Mouse (Mus musculus): ENCODE measurements around the gene Sik3. TPM values are rescaled to one million over a fixed set of nuclear protein-coding genes. Genes with fewer than 3 reads are reported as not detected.

Sik3 gene
- polyA plus RNA-seq, 1 experiment, result 29.4 TPM

DNA sequence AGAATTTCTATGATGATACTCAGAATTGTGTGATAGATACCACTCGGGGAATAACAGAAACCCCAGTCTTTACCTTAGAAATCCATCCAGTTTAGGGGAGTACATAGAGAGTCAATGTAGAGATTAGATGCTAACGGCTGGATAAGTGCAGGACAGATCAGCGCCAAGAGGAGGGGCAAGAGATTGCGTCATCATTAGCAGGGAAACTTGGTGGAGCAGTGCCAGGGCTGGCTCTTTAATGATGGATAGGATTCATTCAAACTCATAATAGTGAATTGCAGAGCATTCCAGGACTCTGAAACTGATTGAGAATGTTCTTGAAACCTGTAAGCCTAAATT is 27.4 kb upstream of the Sik3 start:
- Histone ChIP-seq H3K79me2 (ENCODE audit: control insufficient read depth, insufficient read depth) (peaks cover 49% of the 10 kb centered on the region), H3K4me3 (peak overlapping the region; percentile 83), H3ac (ENCODE audit: control insufficient read depth, insufficient read length) (peak overlapping the region; percentile 68), H3K36me3 (ENCODE audit: control insufficient read depth, insufficient read depth) (no peaks in the 10 kb centered on the region), H3K4me2 (ENCODE audit: low read depth) (peak overlapping the region; percentile 91), H3K27me3 (ENCODE audit: control insufficient read depth, insufficient read depth, insufficient read length) (no peaks in the 10 kb centered on the region)
- TF ChIP-seq CEBPB (IDR thresholded peaks at IDR 0.05; ENCODE audit: insufficient read depth, poor library complexity, severe bottlenecking) (peak; percentile 96), SRF (IDR thresholded peaks at IDR 0.05; ENCODE audit: control insufficient read depth, insufficient read length, low read depth) (no peak), MYOG (IDR thresholded peaks at IDR 0.05; ENCODE audit: control insufficient read depth in 1 of 3, insufficient read depth in 1 of 3, insufficient read length in 2 of 3, low read depth in 2 of 3) (no peak)

DNA sequence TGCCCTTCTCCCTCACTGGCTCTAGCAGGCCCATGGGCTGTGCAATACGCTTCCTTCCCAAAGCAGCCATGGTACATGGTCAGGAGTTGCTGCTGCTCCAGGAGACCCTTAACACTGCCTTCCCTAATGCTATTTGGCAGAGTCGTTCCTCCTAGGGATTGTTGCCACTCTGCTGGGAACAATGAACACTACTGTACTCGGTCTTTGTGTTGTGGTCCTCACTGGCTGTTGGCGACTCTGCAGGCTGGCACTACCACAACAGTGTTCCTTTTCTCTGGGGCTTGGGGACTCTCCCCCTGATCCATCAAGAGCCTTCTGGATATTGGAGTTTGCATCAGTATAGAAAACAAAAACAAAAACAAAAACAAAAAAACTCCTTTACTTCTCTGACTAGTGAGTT is 13.6 kb upstream of the Sik3 start:
- H3K4me3 ChIP-seq, result no peak overlapping the region
- peaks cover 20% of the 10 kb centered on the region for H3K27me3 ChIP-seq (ENCODE audit: control insufficient read depth, insufficient read depth, insufficient read length)
- no peak for TF ChIP-seq POLR2AphosphoS2 (IDR thresholded peaks at IDR 0.05; ENCODE audit: insufficient read length, low read depth)
- TF ChIP-seq USF1 (IDR thresholded peaks at IDR 0.05; ENCODE audit: low read depth), result no peak
- no peak for TF ChIP-seq POLR2A (IDR thresholded peaks at IDR 0.05; ENCODE audit: insufficient read length, low read depth)
- TF ChIP-seq REST (IDR thresholded peaks at IDR 0.05; ENCODE audit: insufficient read depth, insufficient read length), result no peak
- no peak for TF ChIP-seq MYOD1 (IDR thresholded peaks at IDR 0.05; ENCODE audit: control insufficient read depth in 1 of 3, insufficient read length in 2 of 3, low read depth in 2 of 3)
- no peak for TF ChIP-seq MAX (IDR thresholded peaks at IDR 0.05; ENCODE audit: low read depth)
- no peak for TF ChIP-seq MYOG (IDR thresholded peaks at IDR 0.05; ENCODE audit: control insufficient read depth in 1 of 3, insufficient read depth in 1 of 3, insufficient read length in 2 of 3, low read depth in 2 of 3)
- TF ChIP-seq SRF (IDR thresholded peaks at IDR 0.05; ENCODE audit: control insufficient read depth, insufficient read length, low read depth), result no peak
- no peak for TF ChIP-seq TCF3 (IDR thresholded peaks at IDR 0.05; ENCODE audit: insufficient read length, low read depth)
- no peak for TF ChIP-seq TCF12 (IDR thresholded peaks at IDR 0.05; ENCODE audit: insufficient read depth, poor library complexity, severe bottlenecking)
- no peak for TF ChIP-seq CEBPB (IDR thresholded peaks at IDR 0.05; ENCODE audit: insufficient read depth, poor library complexity, severe bottlenecking)
- no peak for TF ChIP-seq E2F4 (IDR thresholded peaks at IDR 0.05; ENCODE audit: insufficient read depth)
- H3K79me2 ChIP-seq (ENCODE audit: control insufficient read depth, insufficient read depth), result no peaks in the 10 kb centered on the region
- H3K4me2 ChIP-seq (ENCODE audit: low read depth), result no peak overlapping the region
- no peaks in the 10 kb centered on the region for H3K36me3 ChIP-seq (ENCODE audit: control insufficient read depth, insufficient read depth)
- H3ac ChIP-seq (ENCODE audit: control insufficient read depth, insufficient read length), result no peak overlapping the region

DNA sequence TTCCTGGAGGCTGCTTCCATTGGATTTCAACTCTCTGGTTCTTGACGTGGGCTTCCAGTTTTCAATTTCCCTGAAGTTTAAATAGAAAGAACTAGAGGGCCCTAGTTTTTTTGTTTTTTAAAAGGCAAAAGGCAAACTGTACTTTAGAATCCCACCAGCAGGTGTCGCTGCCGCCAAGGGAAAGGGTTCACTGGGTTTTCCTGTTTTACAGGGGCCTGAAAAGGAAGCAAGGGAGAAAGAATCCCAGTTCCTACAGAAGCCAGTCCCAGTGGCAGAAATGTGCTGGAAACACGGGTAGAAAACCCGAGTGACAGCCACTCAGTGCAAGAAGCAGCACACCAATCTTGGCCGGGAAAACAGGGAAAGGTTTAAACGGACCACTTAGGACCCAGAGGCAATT is 8.9 kb upstream of the Sik3 start:
- Histone ChIP-seq H3K27me3 (ENCODE audit: control insufficient read depth, insufficient read depth, insufficient read length) (peaks cover 20% of the 10 kb centered on the region), H3K4me3 (no peak overlapping the region), H3K79me2 (ENCODE audit: control insufficient read depth, insufficient read depth) (no peaks in the 10 kb centered on the region), H3ac (ENCODE audit: control insufficient read depth, insufficient read length) (no peak overlapping the region), H3K4me2 (ENCODE audit: low read depth) (no peak overlapping the region), H3K36me3 (ENCODE audit: control insufficient read depth, insufficient read depth) (no peaks in the 10 kb centered on the region)
- TF ChIP-seq POLR2A (IDR thresholded peaks at IDR 0.05; ENCODE audit: insufficient read length, low read depth), result no peak
- no peak for TF ChIP-seq POLR2AphosphoS2 (IDR thresholded peaks at IDR 0.05; ENCODE audit: insufficient read length, low read depth)
- no peak for TF ChIP-seq MAX (IDR thresholded peaks at IDR 0.05; ENCODE audit: low read depth)
- no peak for TF ChIP-seq SRF (IDR thresholded peaks at IDR 0.05; ENCODE audit: control insufficient read depth, insufficient read length, low read depth)
- TF ChIP-seq TCF12 (IDR thresholded peaks at IDR 0.05; ENCODE audit: insufficient read depth, poor library complexity, severe bottlenecking), result no peak
- TF ChIP-seq USF1 (IDR thresholded peaks at IDR 0.05; ENCODE audit: low read depth), result no peak
- TF ChIP-seq CEBPB (IDR thresholded peaks at IDR 0.05; ENCODE audit: insufficient read depth, poor library complexity, severe bottlenecking), result no peak
- no peak for TF ChIP-seq MYOD1 (IDR thresholded peaks at IDR 0.05; ENCODE audit: control insufficient read depth in 1 of 3, insufficient read length in 2 of 3, low read depth in 2 of 3)
- TF ChIP-seq E2F4 (IDR thresholded peaks at IDR 0.05; ENCODE audit: insufficient read depth), result no peak
- no peak for TF ChIP-seq REST (IDR thresholded peaks at IDR 0.05; ENCODE audit: insufficient read depth, insufficient read length)
- TF ChIP-seq MYOG (IDR thresholded peaks at IDR 0.05; ENCODE audit: control insufficient read depth in 1 of 3, insufficient read depth in 1 of 3, insufficient read length in 2 of 3, low read depth in 2 of 3), result no peak

DNA sequence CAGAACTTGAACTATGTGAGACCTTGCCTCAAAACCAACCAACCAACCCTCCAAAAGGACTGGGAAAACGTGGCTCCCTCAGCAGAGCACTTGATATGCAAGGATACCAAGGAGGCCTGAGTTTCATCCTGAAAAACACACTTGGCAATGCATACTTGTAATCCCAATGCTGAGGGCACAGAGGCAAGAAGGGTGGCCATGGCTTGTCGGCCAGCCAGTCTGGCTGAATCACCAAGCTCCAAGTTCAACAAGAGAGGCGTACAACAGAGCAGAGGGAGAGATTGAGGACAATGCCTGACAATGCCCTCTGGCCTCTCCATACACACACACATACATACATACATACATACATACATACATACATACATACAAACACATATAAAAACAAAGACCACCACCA is 8.1 kb upstream of the Sik3 start:
- no peak overlapping the region for H3ac ChIP-seq (ENCODE audit: control insufficient read depth, insufficient read length)
- H3K4me2 ChIP-seq (ENCODE audit: low read depth), result no peak overlapping the region
- no peaks in the 10 kb centered on the region for H3K36me3 ChIP-seq (ENCODE audit: control insufficient read depth, insufficient read depth)
- no peak for TF ChIP-seq POLR2A (IDR thresholded peaks at IDR 0.05; ENCODE audit: insufficient read length, low read depth)
- TF ChIP-seq POLR2AphosphoS2 (IDR thresholded peaks at IDR 0.05; ENCODE audit: insufficient read length, low read depth), result no peak
- no peak for TF ChIP-seq SRF (IDR thresholded peaks at IDR 0.05; ENCODE audit: control insufficient read depth, insufficient read length, low read depth)
- TF ChIP-seq REST (IDR thresholded peaks at IDR 0.05; ENCODE audit: insufficient read depth, insufficient read length), result no peak
- TF ChIP-seq USF1 (IDR thresholded peaks at IDR 0.05; ENCODE audit: low read depth), result no peak
- TF ChIP-seq CEBPB (IDR thresholded peaks at IDR 0.05; ENCODE audit: insufficient read depth, poor library complexity, severe bottlenecking), result no peak
- TF ChIP-seq MAX (IDR thresholded peaks at IDR 0.05; ENCODE audit: low read depth), result no peak
- TF ChIP-seq E2F4 (IDR thresholded peaks at IDR 0.05; ENCODE audit: insufficient read depth), result no peak
- no peak for TF ChIP-seq MYOD1 (IDR thresholded peaks at IDR 0.05; ENCODE audit: control insufficient read depth in 1 of 3, insufficient read length in 2 of 3, low read depth in 2 of 3)
- no peak for TF ChIP-seq TCF3 (IDR thresholded peaks at IDR 0.05; ENCODE audit: insufficient read length, low read depth)
- H3K27me3 ChIP-seq (ENCODE audit: control insufficient read depth, insufficient read depth, insufficient read length), result peaks cover 13% of the 10 kb centered on the region
- H3K79me2 ChIP-seq (ENCODE audit: control insufficient read depth, insufficient read depth), result no peaks in the 10 kb centered on the region
- no peak overlapping the region for H3K4me3 ChIP-seq

DNA sequence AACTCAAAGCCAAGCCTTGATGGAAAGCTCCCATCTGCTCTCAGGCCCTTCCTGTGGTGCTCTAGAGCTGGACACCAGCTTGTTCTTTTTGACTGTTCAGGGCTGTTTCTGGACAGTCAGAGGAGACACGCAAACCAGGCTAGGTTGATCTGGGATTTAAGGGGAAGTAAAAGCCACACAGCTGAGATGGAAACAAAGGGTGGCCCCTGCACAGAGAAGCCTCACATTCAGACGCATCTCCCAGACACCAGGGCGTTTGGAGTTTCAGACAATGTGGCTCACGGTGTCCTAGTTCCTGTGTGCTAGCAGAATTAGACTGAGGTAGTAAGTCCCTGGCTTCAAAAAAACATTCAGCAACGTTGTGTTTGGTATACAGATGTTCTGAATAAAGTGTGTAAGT is 6.4 kb upstream of the Sik3 start:
- Histone ChIP-seq H3K36me3 (ENCODE audit: control insufficient read depth, insufficient read depth) (no peaks in the 10 kb centered on the region), H3ac (ENCODE audit: control insufficient read depth, insufficient read length) (no peak overlapping the region), H3K4me2 (ENCODE audit: low read depth) (no peak overlapping the region), H3K79me2 (ENCODE audit: control insufficient read depth, insufficient read depth) (no peaks in the 10 kb centered on the region), H3K4me3 (no peak overlapping the region), H3K27me3 (ENCODE audit: control insufficient read depth, insufficient read depth, insufficient read length) (no peaks in the 10 kb centered on the region)
- TF ChIP-seq MYOD1 (IDR thresholded peaks at IDR 0.05; ENCODE audit: control insufficient read depth in 1 of 3, insufficient read length in 2 of 3, low read depth in 2 of 3) (no peak), REST (IDR thresholded peaks at IDR 0.05; ENCODE audit: insufficient read depth, insufficient read length) (no peak), MYOG (IDR thresholded peaks at IDR 0.05; ENCODE audit: control insufficient read depth in 1 of 3, insufficient read depth in 1 of 3, insufficient read length in 2 of 3, low read depth in 2 of 3) (no peak), USF1 (IDR thresholded peaks at IDR 0.05; ENCODE audit: low read depth) (no peak), POLR2A (IDR thresholded peaks at IDR 0.05; ENCODE audit: insufficient read length, low read depth) (no peak), POLR2AphosphoS2 (IDR thresholded peaks at IDR 0.05; ENCODE audit: insufficient read length, low read depth) (no peak), TCF12 (IDR thresholded peaks at IDR 0.05; ENCODE audit: insufficient read depth, poor library complexity, severe bottlenecking) (no peak), SRF (IDR thresholded peaks at IDR 0.05; ENCODE audit: control insufficient read depth, insufficient read length, low read depth) (no peak), E2F4 (IDR thresholded peaks at IDR 0.05; ENCODE audit: insufficient read depth) (no peak), CEBPB (IDR thresholded peaks at IDR 0.05; ENCODE audit: insufficient read depth, poor library complexity, severe bottlenecking) (no peak), TCF3 (IDR thresholded peaks at IDR 0.05; ENCODE audit: insufficient read length, low read depth) (no peak), MAX (IDR thresholded peaks at IDR 0.05; ENCODE audit: low read depth) (no peak)
